Mouse (Mus musculus): ENCODE data around the gene Mllt6. TPM values are rescaled to one million over a fixed set of nuclear protein-coding genes. Genes with fewer than 3 reads are reported as not detected.
"Not testable (repeated sequence)": the region's sequence is repeated elsewhere in the genome, so short reads cannot be mapped to it uniquely, and the experiment has no call there.

Mllt6 gene
- total RNA-seq, 2 experiments from 2014 or later, result 55.8 to 61.7 TPM

GRCm38 (mm10) chr11:97643380-97644055 lies 19.7 kb upstream of the Mllt6 start:
- DNase-seq, result no peak
- intact Hi-C loops (cut with DNase I), result loop anchor here (1.0 kb wide), 1 partner anchor 47 kb away; no protein-coding TSS in a partner anchor

GRCm38 (mm10) chr11:97644834-97645233 lies 18.4 kb upstream of the Mllt6 start:
- peak; percentile 75 to 84 for DNase-seq
- intact Hi-C loops (cut with DNase I), result loop anchor here (1.0 kb wide), 1 partner anchor 45 kb away; no protein-coding TSS in a partner anchor

- intact Hi-C loops (cut with DNase I); DNase-seq: not testable (repeated sequence)
Observed at GRCm38 (mm10) chr11:97648541-97648940, 14.7 kb upstream of the Mllt6 start.

- intact Hi-C loops (cut with DNase I), result no loop called here
- DNase-seq, result no peak
Observed at GRCm38 (mm10) chr11:97650341-97650740, 12.9 kb upstream of the Mllt6 start.

- DNase-seq; intact Hi-C loops (cut with DNase I): not testable (repeated sequence)
Observed at GRCm38 (mm10) chr11:97653376-97653775, 9.8 kb upstream of the Mllt6 start.

GRCm38 (mm10) chr11:97654210-97654609 lies 9.0 kb upstream of the Mllt6 start:
- intact Hi-C loops (cut with DNase I), result no loop called here

GRCm38 (mm10) chr11:97656269-97656971 lies 6.8 kb upstream of the Mllt6 start:
- intact Hi-C loops (cut with DNase I), result no loop called here
- DNase-seq, result no peak

More at GRCm38 (mm10) chr11:97654210-97654609, 9.0 kb upstream of the Mllt6 start:
- DNase-seq, result no peak

- no peak for DNase-seq
- intact Hi-C loops (cut with DNase I), result no loop called here
Observed at GRCm38 (mm10) chr11:97657184-97657945, 5.8 kb upstream of the Mllt6 start.

- DNase-seq; intact Hi-C loops (cut with DNase I): not testable (repeated sequence)
Observed at GRCm38 (mm10) chr11:97657967-97658366, 5.2 kb upstream of the Mllt6 start.

GRCm38 (mm10) chr11:97658751-97659266 lies 4.4 kb upstream of the Mllt6 start:
- intact Hi-C loops (cut with DNase I), result no loop called here
- no peak for DNase-seq

- intact Hi-C loops (cut with DNase I), result no loop called here
- peak; percentile 50 to 64 for DNase-seq
Observed at GRCm38 (mm10) chr11:97659267-97659989, 3.8 kb upstream of the Mllt6 start.

GRCm38 (mm10) chr11:97659990-97660714 lies 3.1 kb upstream of the Mllt6 start:
- DNase-seq, result peak; percentile 78 to 86
- intact Hi-C loops (cut with DNase I), result loop anchor here (5.0 kb wide), 1 partner anchor 37 kb away; no protein-coding TSS in a partner anchor

- intact Hi-C loops (cut with DNase I), result loop anchor here (5.0 kb wide), 1 partner anchor 36 kb away; no protein-coding TSS in a partner anchor
- no peak for DNase-seq
Observed at GRCm38 (mm10) chr11:97660734-97661647, 2.2 kb upstream of the Mllt6 start.

- peak; percentile 66 to 71 for DNase-seq
- intact Hi-C loops (cut with DNase I), result loop anchor here (5.0 kb wide), 1 partner anchor 36 kb away; no protein-coding TSS in a partner anchor
Observed at GRCm38 (mm10) chr11:97661648-97662133, 1.5 kb upstream of the Mllt6 start.

- DNase-seq, result peak; percentile 47 to 71
- intact Hi-C loops (cut with DNase I), result loop anchor here (5.0 kb wide), 1 partner anchor 35 kb away; no protein-coding TSS in a partner anchor
Observed at GRCm38 (mm10) chr11:97662207-97662892, 864 bp upstream of the Mllt6 start.

- DNase-seq, result peak; percentile 62 to 65
- intact Hi-C loops (cut with DNase I), result loop anchor here (1.0 to 5.0 kb wide), 2 partner anchors 22 to 34 kb away; partner anchors contain the start of gene Cisd3
Observed at GRCm38 (mm10) chr11:97663528-97664338, 519 bp downstream of the Mllt6 start.

GRCm38 (mm10) chr11:97664339-97664665 lies 1.1 kb downstream of the Mllt6 start:
- intact Hi-C loops (cut with DNase I), result loop anchor here (5.0 kb wide), 1 partner anchor 33 kb away; no protein-coding TSS in a partner anchor
- no peak for DNase-seq
